Mouse (Mus musculus) forebrain, postnatal 0 days (tissue): ENCODE data around the gene Peg3. TPM values are rescaled to one million over a fixed set of nuclear protein-coding genes. Genes with fewer than 3 reads are reported as not detected.

ENCODE experiments used
- ATAC-seq: fragments of 200-750 bp; cut with Nextera tagmentation; 2 replicates; pipeline ENCODE4 v1.8.0; 2017; ENCODE audit warnings: mild to moderate bottlenecking, moderate library complexity
- DNase-seq: peaks from one replicate; pipeline ENCODE4 v3.0.0-alpha.2; 2015
- H3K27ac ChIP-seq: fragments of 300-500 bp; sonication (generic); 2 replicates; pipeline ENCODE4 v1.5.1; 2014; ENCODE audit warnings: low read depth, mild to moderate bottlenecking, antibody characterized with exemption, low read length, moderate library complexity, mixed read lengths
- H3K27me3 ChIP-seq: fragments of 300-500 bp; sonication (generic); 2 replicates; pipeline ENCODE4 v1.6.1; 2014; ENCODE audit warnings: mild to moderate bottlenecking, low read length, mixed read lengths; ENCODE audit not compliant: insufficient read depth
- H3K36me3 ChIP-seq: fragments of 300-500 bp; sonication (generic); 2 replicates; pipeline ENCODE4 v1.6.1; 2014; ENCODE audit warnings: mild to moderate bottlenecking, moderate library complexity; ENCODE audit not compliant: insufficient read depth
- H3K4me1 ChIP-seq: fragments of 300-500 bp; sonication (generic); 2 replicates; pipeline ENCODE4 v1.6.1; 2014; ENCODE audit warnings: antibody characterized with exemption; ENCODE audit not compliant: insufficient read depth
- H3K4me2 ChIP-seq: fragments of 300-500 bp; sonication (generic); 2 replicates; pipeline ENCODE4 v1.6.1; 2014; ENCODE audit warnings: low read depth, mild to moderate bottlenecking, moderate library complexity
- H3K4me3 ChIP-seq: fragments of 300-500 bp; sonication (generic); 2 replicates; pipeline ENCODE4 v1.5.1; 2014; ENCODE audit warnings: low read depth, low read length, mixed read lengths
- H3K9ac ChIP-seq: fragments of 300-500 bp; sonication (generic); 2 replicates; pipeline ENCODE4 v1.6.1; 2014; ENCODE audit warnings: mild to moderate bottlenecking
- H3K9me3 ChIP-seq: fragments of 300-500 bp; sonication (generic); 2 replicates; pipeline ENCODE4 v1.6.1; 2016; ENCODE audit warnings: low read length
- CTCF ChIP-seq: sonication (generic); IDR thresholded peaks from 2 replicates; pipeline ENCODE4 v1.5.1; 2016; ENCODE audit warnings: antibody characterized with exemption, control low read depth, low read depth
- WGBS: fragments of 180-500 bp; shearing (Covaris S2); extraction: QIAGEN DNeasy Blood & Tissue Kit; methylation state at CpG from one replicate; pipeline ENCODE4 v1.1.7; 2014; 5-methylcytosine and 5-hydroxymethylcytosine counted together
- polyA plus RNA-seq: library from polyadenylated mRNA; unstranded; fragments of >200 nt; fragmentation: Nextera tagmentation; extraction: Ambion mirVana; gene quantifications from 2 replicates; pipeline ENCODE4 v1.2.1, GENCODE M21; 2015
- total RNA-seq: library from RNA; depleted of rRNA; stranded (reverse); fragments of >200 nt; gene quantifications from 2 replicates; pipeline ENCODE4 v1.2.3, GENCODE M21; 2014

Peg3 gene
- total and polyA plus RNA-seq, 2 experiments from 2014 or later = 43.7 to 139 TPM

DNA sequence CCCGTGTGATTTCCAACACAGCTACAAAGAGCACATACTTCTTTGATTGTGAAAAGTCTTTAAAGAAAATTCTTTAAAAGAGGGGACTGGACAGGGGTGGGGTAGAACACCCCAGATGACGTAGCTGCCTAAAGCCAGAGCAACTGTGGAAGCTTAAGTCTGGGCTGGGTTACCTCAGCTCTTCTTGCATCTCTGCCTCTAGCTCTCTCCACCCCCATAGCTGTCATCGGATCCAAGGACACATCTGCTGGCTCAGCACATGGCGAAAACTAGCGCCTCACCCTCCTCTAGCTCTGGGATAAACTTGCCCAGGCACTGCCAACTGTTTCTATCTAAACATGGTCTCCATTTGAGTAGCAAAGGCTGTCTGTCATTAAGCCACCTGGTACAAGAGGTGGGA, 35.0 kb upstream of the Peg3 start:
- 69% methylated on average over 5 of the region's 5 CpGs for WGBS
- no peak for TF ChIP-seq CTCF
- Histone ChIP-seq H3K27ac (no peak overlapping the region), H3K36me3 (no peaks in the 10 kb centered on the region), H3K9ac (no peak overlapping the region), H3K9me3 (no peaks in the 10 kb centered on the region), H3K4me2 (no peak overlapping the region), H3K4me1 (no peaks in the 10 kb centered on the region), H3K4me3 (no peak overlapping the region), H3K27me3 (no peaks in the 10 kb centered on the region)
- no peak for ATAC-seq
- DNase-seq = no peak

DNA sequence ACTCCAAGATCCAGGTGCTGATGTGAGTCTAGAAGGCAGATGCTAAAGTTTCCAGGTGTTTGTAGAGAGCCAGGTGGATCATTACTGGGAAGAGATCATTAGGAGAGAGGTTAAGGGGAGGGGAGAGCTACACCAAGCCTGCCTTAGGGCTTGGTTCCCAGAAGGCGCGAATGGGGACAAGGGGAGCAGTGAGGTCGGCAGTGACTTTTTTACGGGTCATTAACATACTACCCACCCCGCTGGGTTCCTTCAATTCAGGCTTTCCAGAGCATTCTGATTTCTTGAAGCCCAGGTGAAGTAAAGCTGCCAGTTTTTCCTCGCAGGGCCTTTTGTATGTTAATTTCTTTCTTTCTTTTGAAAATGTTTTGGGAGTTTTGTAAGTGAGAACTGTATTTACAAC, 29.9 kb upstream of the Peg3 start:
- H3K4me2 ChIP-seq = no peak overlapping the region
- H3K9ac ChIP-seq = no peak overlapping the region
- H3K9me3 ChIP-seq = no peaks in the 10 kb centered on the region
- no peaks in the 10 kb centered on the region for H3K27me3 ChIP-seq
- no peak for DNase-seq
- TF ChIP-seq CTCF = no peak
- H3K4me3 ChIP-seq = no peak overlapping the region
- no peaks in the 10 kb centered on the region for H3K4me1 ChIP-seq
- no peak overlapping the region for H3K27ac ChIP-seq
- ATAC-seq = no peak
- 30% methylated on average over 6 of the region's 6 CpGs for WGBS
- H3K36me3 ChIP-seq = no peaks in the 10 kb centered on the region

DNA sequence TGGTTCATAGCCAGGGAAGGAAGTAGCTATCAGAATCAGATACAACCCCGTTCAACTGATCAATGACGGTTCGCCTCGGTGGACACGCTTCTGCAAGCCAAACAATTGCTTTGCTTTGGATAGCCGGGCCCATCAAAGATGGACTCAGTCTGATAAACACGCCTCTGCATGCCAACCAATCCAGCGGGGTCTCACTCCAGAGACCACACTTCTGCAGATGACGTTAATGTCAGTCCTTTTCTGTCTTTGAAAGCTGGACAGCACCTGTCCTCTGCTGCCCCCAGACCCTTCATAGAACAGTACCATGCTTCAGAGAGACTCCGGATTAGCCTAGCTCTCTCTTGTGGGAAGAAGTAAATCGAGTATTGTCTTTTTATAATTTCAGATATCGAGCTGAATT, 29.5 kb upstream of the Peg3 start:
- 77% methylated on average over 12 of the region's 12 CpGs for WGBS

DNA sequence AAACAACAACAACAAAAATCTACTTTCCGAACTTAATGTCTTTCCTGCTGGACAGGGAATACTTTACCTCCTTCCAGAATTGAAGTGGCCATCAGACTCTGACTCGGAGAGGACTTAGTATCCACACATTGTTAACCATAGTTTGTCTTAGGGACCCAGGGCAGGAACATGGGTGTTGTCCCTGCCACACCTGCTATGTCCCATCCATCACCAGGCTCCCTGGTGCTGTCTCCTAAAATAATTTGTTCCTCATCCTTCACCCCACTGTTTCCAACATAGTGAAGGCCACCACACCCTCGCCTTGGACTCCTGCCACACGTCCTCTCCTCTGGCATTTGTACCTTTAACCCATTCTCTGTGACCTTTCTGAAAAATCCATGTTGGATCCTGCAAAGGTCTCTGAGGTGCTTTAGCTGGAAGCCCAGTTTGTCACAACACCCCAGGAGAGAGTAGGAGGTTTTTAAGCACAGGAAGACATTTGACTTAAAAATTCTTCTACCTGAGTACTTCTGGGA, 26.6 kb upstream of the Peg3 start:
- 85% methylated on average over 4 of the region's 4 CpGs for WGBS
- Histone ChIP-seq H3K36me3 (no peaks in the 10 kb centered on the region), H3K4me2 (no peak overlapping the region), H3K9me3 (no peaks in the 10 kb centered on the region), H3K4me1 (no peaks in the 10 kb centered on the region), H3K4me3 (no peak overlapping the region), H3K27ac (no peak overlapping the region), H3K27me3 (no peaks in the 10 kb centered on the region), H3K9ac (no peak overlapping the region)
- no peak for TF ChIP-seq CTCF
- DNase-seq (no peak), ATAC-seq (no peak)

More for the DNA sequence above, 29.5 kb upstream of the Peg3 start:
- DNase-seq (no peak), ATAC-seq (no peak)
- Histone ChIP-seq H3K27ac (no peak overlapping the region), H3K9me3 (no peaks in the 10 kb centered on the region), H3K4me1 (no peaks in the 10 kb centered on the region), H3K9ac (no peak overlapping the region), H3K27me3 (no peaks in the 10 kb centered on the region), H3K36me3 (no peaks in the 10 kb centered on the region), H3K4me3 (no peak overlapping the region), H3K4me2 (no peak overlapping the region)
- TF ChIP-seq CTCF = no peak

DNA sequence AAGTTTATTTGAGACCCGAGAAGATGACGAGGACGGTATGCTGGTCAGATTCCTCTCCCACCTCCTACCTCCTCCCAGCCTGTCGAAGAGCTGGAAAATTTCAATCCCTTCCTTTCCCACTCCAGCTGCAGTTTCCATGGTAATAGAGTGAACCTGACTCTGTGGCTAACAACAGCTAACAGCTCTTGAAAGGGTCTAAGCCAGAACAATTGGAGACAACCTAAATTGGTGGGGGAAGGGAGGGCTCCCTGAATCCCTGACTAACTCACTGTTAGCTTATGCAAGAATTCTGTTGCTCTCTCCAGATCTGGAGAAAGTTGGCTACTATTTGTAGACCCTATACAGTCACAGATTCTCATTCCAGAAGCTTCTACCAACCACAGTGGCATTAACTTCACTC, 23.2 kb upstream of the Peg3 start:
- Histone ChIP-seq H3K4me2 (no peak overlapping the region), H3K36me3 (no peaks in the 10 kb centered on the region), H3K27ac (no peak overlapping the region), H3K9ac (no peak overlapping the region), H3K4me3 (no peak overlapping the region), H3K4me1 (no peaks in the 10 kb centered on the region), H3K9me3 (no peaks in the 10 kb centered on the region), H3K27me3 (no peaks in the 10 kb centered on the region)
- ATAC-seq = peak; percentile 94
- TF ChIP-seq CTCF = no peak
- WGBS = 15% methylated on average over 4 of the region's 4 CpGs
- DNase-seq = peak; percentile 41

DNA sequence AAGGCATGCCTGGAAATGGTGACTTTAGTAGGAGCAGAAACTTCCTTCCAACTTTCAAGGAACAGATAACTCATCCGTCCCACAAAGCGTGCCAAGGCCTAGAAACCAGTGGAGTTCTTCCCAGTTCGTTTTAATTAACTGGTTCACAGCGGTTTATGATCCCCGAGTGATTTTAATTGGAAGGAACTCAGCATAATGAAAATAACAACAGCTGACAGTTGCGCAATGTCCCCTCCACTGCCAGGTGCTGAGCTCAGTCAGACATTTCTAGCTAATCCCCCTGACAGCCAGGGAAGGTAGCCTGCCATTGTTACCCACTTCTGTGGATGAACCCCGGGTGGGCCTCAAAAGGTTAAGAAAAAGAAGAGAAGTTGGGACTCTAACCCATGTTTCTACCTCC, 19.0 kb upstream of the Peg3 start:
- no peak for DNase-seq
- 30% methylated on average over 7 of the region's 7 CpGs for WGBS

DNA sequence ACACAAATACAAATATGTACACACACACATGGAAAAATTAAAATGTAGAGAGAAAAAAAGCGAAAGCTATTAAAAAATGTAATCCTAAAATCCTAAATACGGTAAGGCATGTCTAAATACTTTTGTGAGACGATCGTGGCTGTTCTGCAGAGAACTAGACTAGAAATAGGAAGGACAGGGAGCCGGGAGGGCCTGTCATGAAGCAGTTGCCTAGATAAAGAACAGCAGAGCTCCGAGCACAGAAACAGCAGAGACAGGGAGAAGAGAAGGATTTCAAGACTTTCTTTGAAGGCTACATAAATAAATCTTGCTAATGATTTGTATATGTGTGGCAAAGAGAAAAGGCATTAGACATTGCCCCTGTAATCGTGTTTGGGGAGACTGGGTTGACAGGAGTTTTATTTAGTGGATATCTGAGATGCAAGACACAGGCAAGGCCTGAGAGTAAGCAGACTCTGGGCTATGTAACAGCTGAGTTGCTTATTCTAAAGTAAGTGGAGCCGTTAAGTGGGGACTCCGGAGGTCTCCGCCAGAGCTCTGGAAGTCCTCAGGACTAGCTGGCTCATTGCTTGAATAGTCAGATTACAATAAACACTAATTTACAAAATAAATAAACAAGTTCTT, 14.2 kb upstream of the Peg3 start:
- Histone ChIP-seq H3K4me1 (no peaks in the 10 kb centered on the region), H3K4me3 (no peak overlapping the region), H3K9me3 (no peaks in the 10 kb centered on the region), H3K27ac (no peak overlapping the region), H3K9ac (no peak overlapping the region), H3K27me3 (no peaks in the 10 kb centered on the region), H3K4me2 (no peak overlapping the region), H3K36me3 (no peaks in the 10 kb centered on the region)
- 71% methylated on average over 10 of the region's 10 CpGs for WGBS
- no peak for DNase-seq
- no peak for TF ChIP-seq CTCF
- no peak for ATAC-seq

More for the DNA sequence above, 19.0 kb upstream of the Peg3 start:
- no peak overlapping the region for H3K9ac ChIP-seq
- H3K27ac ChIP-seq = no peak overlapping the region
- H3K4me3 ChIP-seq = no peak overlapping the region
- H3K4me2 ChIP-seq = no peak overlapping the region
- H3K9me3 ChIP-seq = no peaks in the 10 kb centered on the region
- no peak for ATAC-seq
- no peaks in the 10 kb centered on the region for H3K36me3 ChIP-seq
- no peak for TF ChIP-seq CTCF
- H3K4me1 ChIP-seq = no peaks in the 10 kb centered on the region
- H3K27me3 ChIP-seq = no peaks in the 10 kb centered on the region
